Mouse (Mus musculus): ENCODE measurements around the gene Slc25a34.

- TF ChIP-seq POLR2A (IDR thresholded peaks at IDR 0.05; ENCODE audit: borderline replicate concordance, extremely low read depth, low read depth, low read length) = no peak
- no peak for TF ChIP-seq CTCF (IDR thresholded peaks at IDR 0.05; ENCODE audit: insufficient read depth, low read length)
Observed at GRCm38 (mm10) chr4:141621297-141621696, 2.3 kb downstream of the Slc25a34 start.
